Mouse (Mus musculus) gastrocnemius, adult 2 months (tissue): ENCODE results near the gene Apc2. TPM values are rescaled to one million over a fixed set of nuclear protein-coding genes. Genes with fewer than 3 reads are reported as not detected.

ENCODE experiments used
- DNase-seq: peaks from one replicate; pipeline ENCODE4 v3.0.0; 2022
- H3K27ac ChIP-seq: fragments of 200-600 bp; 2 replicates; pipeline ENCODE4 v1.8.1; 2022; ENCODE audit warnings: mild to moderate bottlenecking
- H3K4me3 ChIP-seq: fragments of 200-600 bp; 2 replicates; pipeline ENCODE4 v1.8.1; 2022; ENCODE audit warnings: mild to moderate bottlenecking, moderate library complexity
- CTCF ChIP-seq: fragments of 200-600 bp; IDR thresholded peaks from 2 replicates; pipeline ENCODE4 v1.8.1; 2022; ENCODE audit warnings: antibody characterized with exemption, mild to moderate bottlenecking, moderate library complexity
- intact Hi-C: fragments of 180-260 bp; cut with DNase I; formaldehyde crosslinking; loops from one replicate; pipeline ENCODE4 v1.15.1; 2025
- total RNA-seq, 2 experiments: library from RNA; stranded (reverse); gene quantifications; 2 replicates each; pipeline ENCODE4 v1.2.3; 2021

Gene Apc2
- total RNA-seq, 2 experiments from 2014 or later, result 0.20 to 0.77 TPM

DNA sequence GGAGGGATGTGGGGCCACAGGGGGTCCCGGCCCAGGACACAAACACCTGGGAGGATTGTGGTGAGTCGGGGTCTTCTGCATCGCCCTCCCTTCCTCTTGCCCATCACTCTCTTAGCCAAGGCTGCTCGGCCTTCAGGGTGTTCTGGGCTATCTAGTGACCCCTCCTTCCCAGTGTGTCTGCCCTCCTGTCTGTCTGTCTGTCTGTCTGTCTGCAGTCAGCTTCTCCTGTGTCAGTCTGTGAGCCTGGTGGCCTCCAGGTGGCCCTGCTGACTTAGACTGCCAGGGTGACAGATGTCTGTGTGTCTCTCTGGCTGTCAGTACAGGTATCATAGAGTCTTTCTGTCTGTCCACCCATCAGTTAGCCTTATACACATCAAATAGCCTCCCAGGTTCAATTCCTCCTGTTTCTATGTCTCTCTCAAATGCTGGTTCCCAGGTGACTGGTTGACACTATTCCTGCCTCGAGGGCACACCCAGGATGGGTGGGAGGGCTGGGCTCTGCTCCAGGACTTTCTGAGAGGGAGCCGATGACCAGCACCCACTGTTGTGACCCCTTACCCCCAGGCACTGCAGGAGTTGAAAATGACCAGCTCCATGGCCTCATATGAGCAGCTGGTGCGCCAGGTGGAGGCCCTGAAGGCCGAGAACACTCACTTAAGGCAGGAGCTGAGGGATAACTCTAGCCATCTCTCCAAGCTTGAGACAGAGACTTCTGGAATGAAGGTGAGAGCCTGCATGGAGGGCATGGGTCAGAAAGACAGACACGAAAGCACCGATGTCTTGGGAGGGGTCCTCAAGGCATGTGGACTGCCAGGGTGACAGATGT lies 5.7 kb downstream of the Apc2 start:
- intact Hi-C loops, result no loop called here
- H3K27ac ChIP-seq, result peak overlapping the region; percentile 75
- no peak for DNase-seq
- TF ChIP-seq CTCF, result no peak
- peak overlapping the region; percentile 49 for H3K4me3 ChIP-seq

GRCm38 (mm10) chr10:80302082-80302355 lies 6.2 kb downstream of the Apc2 start:
- peak overlapping the region; percentile 75 for H3K27ac ChIP-seq
- TF ChIP-seq CTCF, result no peak
- intact Hi-C loops, result no loop called here
- peak overlapping the region; percentile 49 for H3K4me3 ChIP-seq
- no peak for DNase-seq

GRCm38 (mm10) chr10:80302471-80302881 lies 6.7 kb downstream of the Apc2 start:
- intact Hi-C loops, result no loop called here
- DNase-seq, result peak; percentile 90
- TF ChIP-seq CTCF, result peak; percentile 9; the same call in 1 of the 2 replicates
- peak overlapping the region; percentile 75 for H3K27ac ChIP-seq
- peak overlapping the region; percentile 49 for H3K4me3 ChIP-seq

GRCm38 (mm10) chr10:80304458-80304857 lies 8.7 kb downstream of the Apc2 start:
- DNase-seq, result no peak
- no peak for TF ChIP-seq CTCF
- H3K4me3 ChIP-seq, result no peak overlapping the region
- H3K27ac ChIP-seq, result no peak overlapping the region
- intact Hi-C loops, result no loop called here

DNA sequence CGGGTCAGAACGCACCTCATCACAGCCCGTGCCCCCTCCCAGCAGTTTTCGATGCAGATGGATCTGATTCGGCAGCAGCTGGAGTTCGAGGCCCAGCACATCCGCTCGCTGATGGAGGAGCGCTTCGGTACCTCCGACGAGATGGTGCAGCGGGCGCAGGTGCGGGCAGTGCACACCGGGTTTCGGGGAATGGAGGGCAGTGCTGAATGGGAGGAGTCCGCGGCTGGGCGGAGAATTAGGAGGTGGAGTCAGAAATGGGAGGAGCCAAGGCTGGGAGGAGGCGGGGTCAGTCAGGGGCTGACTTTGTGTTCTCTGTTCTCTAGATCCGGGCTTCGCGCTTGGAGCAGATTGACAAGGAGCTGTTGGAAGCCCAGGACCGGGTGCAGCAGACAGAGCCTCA lies 9.1 kb downstream of the Apc2 start:
- intact Hi-C loops, result no loop called here
- 0 out of 2 replicates have a peak overlapping the region, but pooled peaks have one; percentile 17 for H3K4me3 ChIP-seq
- H3K27ac ChIP-seq, result no peak overlapping the region
- DNase-seq, result no peak
- TF ChIP-seq CTCF, result no peak

- no peak for DNase-seq
- no peak for TF ChIP-seq CTCF
- H3K27ac ChIP-seq, result no peak overlapping the region
- H3K4me3 ChIP-seq, result no peak overlapping the region
- intact Hi-C loops, result no loop called here
These were observed 15.8 kb downstream of the Apc2 start for GRCm38 (mm10) chr10:80311560-80311959.

GRCm38 (mm10) chr10:80312586-80313504 lies 17.1 kb downstream of the Apc2 start:
- intact Hi-C loops, result no loop called here
- H3K27ac ChIP-seq, result no peak overlapping the region; the same call in 1 of the 2 replicates
- no peak overlapping the region for H3K4me3 ChIP-seq
- DNase-seq, result no peak
- no peak for TF ChIP-seq CTCF

DNA sequence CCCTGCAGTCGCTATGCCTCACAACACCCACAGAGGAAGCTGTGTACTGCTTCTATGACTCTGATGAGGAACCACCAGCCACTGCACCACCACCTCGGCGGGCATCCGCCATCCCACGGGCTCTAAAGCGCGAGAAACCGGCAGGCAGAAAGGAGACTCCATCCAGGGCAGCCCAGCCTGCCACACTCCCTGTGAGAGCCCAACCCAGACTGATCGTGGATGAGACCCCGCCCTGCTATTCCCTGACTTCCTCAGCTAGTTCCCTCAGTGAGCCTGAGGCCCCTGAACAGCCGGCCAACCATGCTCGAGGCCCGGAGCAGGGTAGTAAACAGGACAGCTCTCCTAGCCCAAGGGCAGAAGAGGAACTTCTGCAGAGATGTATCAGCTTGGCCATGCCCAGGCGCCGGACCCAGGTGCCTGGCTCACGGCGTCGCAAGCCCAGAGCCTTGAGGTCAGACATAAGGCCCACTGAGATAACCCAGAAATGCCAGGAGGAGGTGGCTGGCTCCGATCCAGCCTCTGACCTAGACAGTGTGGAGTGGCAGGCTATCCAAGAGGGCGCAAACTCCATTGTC lies 17.9 kb downstream of the Apc2 start:
- no peak for TF ChIP-seq CTCF
- peak overlapping the region; percentile 16; the same call in 1 of the 2 replicates for H3K27ac ChIP-seq
- intact Hi-C loops, result no loop called here
- no peak for DNase-seq
- H3K4me3 ChIP-seq, result no peak overlapping the region; the same call in 1 of the 2 replicates

- DNase-seq, result no peak
- intact Hi-C loops, result no loop called here
- Histone ChIP-seq H3K27ac (no peak overlapping the region), H3K4me3 (no peak overlapping the region)
- no peak for TF ChIP-seq CTCF
These were observed 18.8 kb downstream of the Apc2 start for GRCm38 (mm10) chr10:80314494-80315001.

DNA sequence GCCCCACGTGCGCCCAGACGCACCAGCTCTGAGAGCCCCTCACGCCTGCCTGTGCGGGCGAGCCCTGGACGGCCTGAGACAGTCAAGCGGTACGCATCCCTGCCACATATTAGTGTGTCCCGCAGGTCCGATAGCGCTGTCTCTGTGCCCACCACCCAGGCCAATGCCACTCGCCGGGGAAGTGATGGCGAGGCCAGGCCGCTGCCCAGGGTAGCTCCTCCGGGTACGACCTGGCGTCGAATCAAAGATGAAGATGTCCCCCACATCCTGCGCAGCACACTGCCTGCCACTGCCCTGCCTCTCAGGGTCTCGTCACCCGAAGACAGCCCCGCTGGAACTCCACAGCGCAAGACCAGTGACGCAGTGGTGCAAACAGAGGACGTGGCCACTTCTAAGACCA lies 19.5 kb downstream of the Apc2 start:
- intact Hi-C loops, result no loop called here
- Histone ChIP-seq H3K4me3 (no peak overlapping the region), H3K27ac (no peak overlapping the region)
- TF ChIP-seq CTCF, result no peak
- no peak for DNase-seq

GRCm38 (mm10) chr10:80316359-80316781 lies 20.6 kb downstream of the Apc2 start:
- intact Hi-C loops, result no loop called here
- Histone ChIP-seq H3K4me3 (no peak overlapping the region), H3K27ac (no peak overlapping the region)
- DNase-seq, result no peak
- no peak for TF ChIP-seq CTCF

DNA sequence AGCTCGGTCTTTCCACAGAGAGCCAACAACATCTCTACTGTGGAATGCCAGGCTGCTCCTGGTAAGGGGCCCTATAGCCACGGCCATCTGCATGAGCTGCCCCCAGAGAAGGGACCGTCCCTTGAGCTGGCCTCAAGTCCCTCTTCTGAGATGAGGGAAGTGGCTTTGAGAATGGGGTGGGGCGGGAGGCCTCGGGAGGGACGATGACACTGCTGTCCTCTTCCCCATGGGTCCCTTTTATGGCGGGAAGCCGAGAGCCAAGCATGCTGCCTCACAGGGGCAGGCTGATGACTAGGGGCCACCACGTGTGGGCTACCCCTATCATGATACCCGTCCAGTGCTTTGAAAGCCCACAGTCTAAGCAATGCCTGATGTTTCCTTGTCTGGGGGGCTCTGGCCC lies 21.2 kb downstream of the Apc2 start:
- H3K4me3 ChIP-seq, result no peak overlapping the region
- no peak for TF ChIP-seq CTCF
- no peak overlapping the region for H3K27ac ChIP-seq
- DNase-seq, result no peak
- intact Hi-C loops, result no loop called here
